Mouse (Mus musculus) heart, adult 18-20 months (tissue): Measurements from ENCODE around the gene B3gnt9. TPM values are rescaled to one million over a fixed set of nuclear protein-coding genes. Genes with fewer than 3 reads are reported as not detected.
A peak's percentile ranks its signal among the peaks of the same experiment; 100 is the strongest.

Source experiments
- DNase-seq, 2 experiments: peaks; one replicate each; pipeline ENCODE4 v3.0.0; 2021 to 2022; ENCODE audit warnings: mixed read lengths in 1 of 2
- total RNA-seq, 2 experiments: library from RNA; stranded (reverse); gene quantifications; 2 replicates each; pipeline ENCODE4 v1.2.3; 2021

Gene B3gnt9
- total RNA-seq, 2 experiments from 2014 or later: 3.3 TPM

- no peak for DNase-seq
Observed at GRCm38 (mm10) chr8:105282239-105282638, 27.3 kb upstream of the B3gnt9 start.

DNA sequence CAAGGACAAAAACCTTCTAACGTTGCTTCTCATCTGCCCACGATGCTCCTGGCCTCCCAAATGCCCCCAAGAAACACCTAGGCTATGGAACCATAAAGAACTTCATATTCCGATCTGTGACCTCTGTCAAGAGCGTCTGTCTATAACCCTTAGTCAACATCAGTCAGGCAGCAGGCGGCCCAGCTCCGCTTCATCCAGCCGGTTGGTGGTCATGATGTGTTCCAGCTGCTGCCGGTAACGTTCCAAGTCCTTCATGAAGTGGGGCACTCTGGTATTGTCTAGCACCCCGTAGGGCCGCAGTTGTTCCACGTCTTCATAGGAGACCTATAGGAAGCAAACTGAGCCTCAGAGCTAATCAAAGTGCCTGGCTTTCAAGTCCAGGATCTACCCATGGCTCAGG lies 26.9 kb upstream of the B3gnt9 start:
- no peak for DNase-seq

DNA sequence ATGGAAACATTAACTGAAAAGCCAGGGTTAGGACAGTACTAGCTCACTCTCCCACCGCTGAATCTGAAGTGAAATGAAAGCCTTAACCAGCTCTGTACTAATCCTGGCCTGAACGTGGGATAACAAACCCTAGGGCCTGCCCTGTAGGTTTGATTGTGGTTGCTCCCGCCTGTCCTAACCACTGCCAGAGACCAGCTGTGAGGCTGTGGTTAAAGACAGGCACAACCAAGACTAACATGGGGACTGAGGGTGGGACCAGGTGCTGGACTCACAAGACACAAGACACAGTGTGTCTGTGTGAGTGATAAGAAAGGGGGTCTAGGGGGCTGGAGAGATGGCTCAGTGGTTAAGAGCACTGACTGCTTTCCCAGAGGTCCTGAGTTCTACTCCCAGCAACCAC lies 25.6 kb upstream of the B3gnt9 start:
- no peak for DNase-seq

DNA sequence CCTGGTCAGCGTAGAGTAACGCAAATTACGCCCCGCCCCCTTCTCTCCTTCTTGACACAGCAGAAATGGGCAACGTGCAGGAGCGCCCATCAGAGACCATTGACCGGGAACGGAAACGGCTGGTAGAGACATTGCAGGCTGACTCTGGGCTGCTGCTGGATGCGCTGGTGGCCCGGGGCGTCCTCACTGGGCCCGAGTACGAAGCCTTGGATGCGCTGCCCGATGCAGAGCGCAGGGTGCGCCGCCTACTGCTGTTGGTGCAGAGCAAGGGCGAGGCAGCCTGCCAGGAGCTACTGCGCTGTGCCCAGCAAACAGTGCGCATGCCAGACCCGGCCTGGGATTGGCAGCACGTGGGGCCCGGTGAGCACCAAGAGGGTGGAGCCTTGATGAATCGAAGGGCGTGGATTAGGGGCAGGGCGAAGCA lies 24.0 kb upstream of the B3gnt9 start:
- peak; percentile 81 to 87 for DNase-seq

- peak; percentile 71 to 74 for DNase-seq
Observed at GRCm38 (mm10) chr8:105276292-105277120, 21.6 kb upstream of the B3gnt9 start.

GRCm38 (mm10) chr8:105275840-105276239 lies 20.9 kb upstream of the B3gnt9 start, which contains the start of gene Nol3:
TSS of gene Nol3 (plus strand) at chr8:105276140.
- no peak for DNase-seq

DNA sequence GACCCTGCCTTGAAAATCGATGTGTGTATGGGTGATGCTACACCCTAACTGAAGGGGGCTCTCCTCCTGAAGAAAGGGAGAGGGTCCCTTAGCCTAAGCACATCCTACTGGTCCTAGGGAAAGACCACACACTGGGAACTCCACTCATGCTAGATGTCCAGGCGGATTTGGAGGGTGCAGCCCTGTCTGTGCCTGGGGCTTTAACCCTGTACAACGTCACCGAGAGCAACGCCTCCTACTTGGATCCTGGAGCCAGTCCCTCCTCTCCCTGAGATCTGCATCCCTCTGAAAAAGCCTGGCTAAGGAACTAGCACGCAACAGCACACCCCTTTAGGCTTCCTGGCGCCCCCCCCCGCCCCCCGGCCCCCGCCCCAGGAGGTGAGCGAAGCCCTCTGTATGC lies 20.4 kb upstream of the B3gnt9 start:
- DNase-seq: no peak

DNA sequence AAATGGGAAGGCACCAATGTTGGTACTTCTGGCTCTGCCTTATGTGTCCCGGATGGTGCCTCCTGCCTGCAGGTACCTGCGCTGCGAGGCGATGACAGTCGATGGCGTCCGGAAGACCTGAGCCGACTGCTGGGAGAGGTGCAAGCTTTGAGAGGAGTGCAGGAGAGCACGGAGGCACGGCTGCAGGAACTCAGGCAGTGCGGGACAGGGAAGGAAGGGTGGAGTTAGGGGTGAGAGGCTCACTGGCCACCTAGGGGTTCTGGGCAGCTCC lies 15.9 kb upstream of the B3gnt9 start:
- DNase-seq: no peak

DNA sequence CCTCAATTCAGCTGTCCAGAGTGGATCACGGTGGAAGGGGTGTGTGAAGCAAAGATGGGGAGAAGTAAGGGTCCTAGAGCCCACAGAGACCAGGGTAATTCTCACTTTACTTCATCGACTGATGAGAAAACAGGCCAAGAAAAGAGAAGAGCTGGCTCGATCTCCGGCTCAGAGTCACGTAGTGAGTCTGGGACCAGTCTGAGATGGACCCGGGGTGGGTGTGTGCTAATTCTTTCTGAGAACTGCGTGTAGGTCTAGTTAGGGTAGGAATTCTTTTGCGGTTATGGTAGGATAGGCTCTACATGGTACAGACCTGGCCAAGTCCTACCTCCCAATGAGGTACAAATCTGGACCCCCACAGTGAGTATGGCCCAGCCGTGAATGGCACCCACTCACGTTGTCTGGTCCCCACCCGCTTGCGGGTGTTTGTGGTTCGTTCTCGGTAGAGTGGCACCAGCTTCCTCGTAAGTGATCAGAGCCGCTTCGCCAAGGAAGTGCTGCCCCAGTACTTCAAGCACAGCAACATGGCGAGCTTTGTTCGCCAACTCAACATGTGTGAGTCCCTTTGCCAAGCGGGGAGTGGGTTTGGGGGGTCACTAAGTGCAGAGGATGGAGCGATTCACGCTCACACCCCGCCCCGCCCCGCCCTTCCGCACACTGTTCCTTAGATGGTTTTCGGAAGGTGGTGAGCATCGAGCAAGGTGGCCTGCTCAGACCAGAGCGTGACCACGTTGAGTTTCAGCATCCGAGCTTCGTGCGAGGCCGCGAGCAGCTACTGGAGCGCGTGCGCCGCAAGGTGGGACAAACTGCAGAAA lies 15.4 kb upstream of the B3gnt9 start:
- no peak for DNase-seq

- peak; percentile 81 to 84 for DNase-seq
Observed at GRCm38 (mm10) chr8:105269461-105269947, 14.6 kb upstream of the B3gnt9 start, which contains the start of gene Hsf4. TSS of gene Hsf4 (plus strand) at chr8:105269801.

DNA sequence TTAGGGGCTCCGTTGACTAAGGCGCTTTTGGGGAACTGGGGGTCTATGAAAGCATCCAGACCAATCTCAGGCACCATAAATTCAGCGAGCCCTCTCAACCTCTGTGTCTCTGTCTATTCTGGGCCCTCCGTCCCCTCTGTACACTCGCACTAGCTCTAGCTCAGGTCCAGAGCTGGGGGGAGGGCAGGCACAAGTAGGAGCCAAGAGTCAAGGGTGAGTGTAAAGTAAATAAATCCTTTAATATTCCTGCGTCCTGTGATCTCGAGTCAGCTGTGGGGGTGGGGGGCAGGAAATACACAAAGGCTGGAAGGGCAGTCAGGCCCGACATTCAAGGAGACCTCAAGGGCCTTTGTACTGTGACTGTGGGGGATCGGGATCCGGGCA lies 14.1 kb upstream of the B3gnt9 start:
- no peak for DNase-seq

- no peak for DNase-seq
Observed at GRCm38 (mm10) chr8:105268342-105269074, 13.6 kb upstream of the B3gnt9 start.

DNA sequence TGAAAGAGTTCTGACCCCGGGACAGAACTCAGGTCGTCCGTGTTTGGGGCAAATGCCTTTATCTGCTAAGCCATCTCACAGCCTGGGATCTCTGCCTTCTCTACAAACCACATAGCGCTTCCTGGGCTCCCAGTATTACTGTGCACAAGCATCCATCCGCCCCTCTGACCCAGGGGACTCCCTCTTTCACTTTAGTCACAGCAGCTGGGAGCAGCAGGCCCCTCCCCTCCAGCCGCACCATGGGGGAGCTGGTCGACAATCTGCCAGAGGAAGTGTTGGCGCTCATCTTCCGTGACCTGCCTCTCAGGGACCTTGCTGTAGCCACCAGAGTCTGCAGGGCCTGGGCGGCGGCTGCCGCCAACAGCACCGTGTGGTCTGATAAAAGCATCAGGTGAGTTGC lies 11.8 kb upstream of the B3gnt9 start:
- DNase-seq: no peak

- peak in 1 of 2 experiments; percentile 48 for DNase-seq
Observed at GRCm38 (mm10) chr8:105265128-105265527, 10.2 kb upstream of the B3gnt9 start.

- DNase-seq: peak; percentile 85 to 89
Observed at GRCm38 (mm10) chr8:105264024-105264982, 9.3 kb upstream of the B3gnt9 start, which contains the start of the genes Tradd and Fbxl8. TSS of gene Tradd (minus strand) at chr8:105264609. TSS of gene Fbxl8 (plus strand) at chr8:105264648.

GRCm38 (mm10) chr8:105263244-105263912 lies 8.4 kb upstream of the B3gnt9 start:
- no peak for DNase-seq

GRCm38 (mm10) chr8:105261326-105261980 lies 6.5 kb upstream of the B3gnt9 start:
- DNase-seq: no peak

- no peak for DNase-seq
Observed at GRCm38 (mm10) chr8:105260371-105261099, 5.6 kb upstream of the B3gnt9 start.

GRCm38 (mm10) chr8:105259721-105260320 lies 4.9 kb upstream of the B3gnt9 start:
- peak; percentile 58 to 82 for DNase-seq
